Mouse (Mus musculus): ENCODE data around the gene Abhd15.

Gene Abhd15

GRCm38 (mm10) chr11:77493512-77494343 lies 21.2 kb upstream of the Abhd15 start, which contains the start of gene Git1:
Git1 (plus strand) TSS chr11:77493562.
- DNase-seq (ENCODE audit: low spot score in 2 of 2), result peak in 1 of 2 experiments; percentile 40

- no peak for DNase-seq (ENCODE audit: low spot score in 2 of 2)
Observed at GRCm38 (mm10) chr11:77494344-77494676, 20.6 kb upstream of the Abhd15 start.

GRCm38 (mm10) chr11:77494782-77495181 lies 20.1 kb upstream of the Abhd15 start:
- DNase-seq (ENCODE audit: low spot score in 2 of 2), result no peak

- no peak for DNase-seq (ENCODE audit: low spot score in 2 of 2)
Observed at GRCm38 (mm10) chr11:77495507-77495906, 19.4 kb upstream of the Abhd15 start.

GRCm38 (mm10) chr11:77497341-77497756 lies 17.6 kb upstream of the Abhd15 start:
- DNase-seq (ENCODE audit: low spot score in 2 of 2), result peak; percentile 58 to 64

GRCm38 (mm10) chr11:77497851-77498250 lies 17.1 kb upstream of the Abhd15 start:
- no peak for DNase-seq (ENCODE audit: low spot score in 2 of 2)

GRCm38 (mm10) chr11:77498261-77499139 lies 16.4 kb upstream of the Abhd15 start:
- DNase-seq (ENCODE audit: low spot score in 2 of 2), result no peak

GRCm38 (mm10) chr11:77499354-77499753 lies 15.6 kb upstream of the Abhd15 start:
- DNase-seq (ENCODE audit: low spot score in 2 of 2), result no peak

- no peak for DNase-seq (ENCODE audit: low spot score in 2 of 2)
Observed at GRCm38 (mm10) chr11:77500361-77501325, 14.3 kb upstream of the Abhd15 start.

- peak; percentile 60 to 67 for DNase-seq (ENCODE audit: low spot score in 2 of 2)
Observed at GRCm38 (mm10) chr11:77501392-77501791, 13.5 kb upstream of the Abhd15 start.

GRCm38 (mm10) chr11:77501971-77502370 lies 12.9 kb upstream of the Abhd15 start:
- no peak for DNase-seq (ENCODE audit: low spot score in 2 of 2)

- DNase-seq (ENCODE audit: low spot score in 2 of 2), result no peak
Observed at GRCm38 (mm10) chr11:77502481-77502880, 12.4 kb upstream of the Abhd15 start.

- DNase-seq (ENCODE audit: low spot score in 2 of 2), result no peak
Observed at GRCm38 (mm10) chr11:77503511-77503910, 11.4 kb upstream of the Abhd15 start.

GRCm38 (mm10) chr11:77504377-77504776 lies 10.5 kb upstream of the Abhd15 start:
- no peak for DNase-seq (ENCODE audit: low spot score in 2 of 2)

GRCm38 (mm10) chr11:77505291-77505980 lies 9.5 kb upstream of the Abhd15 start:
- DNase-seq (ENCODE audit: low spot score in 2 of 2), result no peak

- DNase-seq (ENCODE audit: low spot score in 2 of 2), result no peak
Observed at GRCm38 (mm10) chr11:77506273-77506672, 8.6 kb upstream of the Abhd15 start.

- no peak for DNase-seq (ENCODE audit: low spot score in 2 of 2)
Observed at GRCm38 (mm10) chr11:77506941-77507340, 8.0 kb upstream of the Abhd15 start.

GRCm38 (mm10) chr11:77507426-77507825 lies 7.5 kb upstream of the Abhd15 start:
- no peak for DNase-seq (ENCODE audit: low spot score in 2 of 2)

GRCm38 (mm10) chr11:77508068-77509021 lies 6.6 kb upstream of the Abhd15 start:
- DNase-seq (ENCODE audit: low spot score in 2 of 2), result peak; percentile 81 to 84

- DNase-seq (ENCODE audit: low spot score in 2 of 2), result no peak
Observed at GRCm38 (mm10) chr11:77511336-77511735, 3.6 kb upstream of the Abhd15 start.
